Mouse (Mus musculus) G1E (cell line): ENCODE results near the gene Chchd1. TPM values are rescaled to one million over a fixed set of nuclear protein-coding genes. Genes with fewer than 3 reads are reported as not detected.

Experiments used
- ATAC-seq: 2 replicates; pipeline ENCODE4 v1.8.0; 2016; ENCODE audit warnings: mild to moderate bottlenecking; ENCODE audit not compliant: insufficient number of reproducible peaks, poor library complexity, low FRiP score, severe bottlenecking; ENCODE audit errors: extremely low read depth
- DNase-seq: peaks from one replicate; pipeline ENCODE4 v3.0.0; 2012; ENCODE audit warnings: low spot score
- H3K27me3 ChIP-seq: 2 replicates; pipeline ENCODE4 v1.6.1; 2012; ENCODE audit warnings: mild to moderate bottlenecking, low read length, inconsistent platforms; ENCODE audit not compliant: insufficient read depth
- H3K36me3 ChIP-seq: replicated peaks from 2 replicates; pipeline ENCODE3; 2012; ENCODE audit warnings: mild to moderate bottlenecking, inconsistent platforms
- H3K4me1 ChIP-seq: 2 replicates; pipeline ENCODE4 v1.6.1; 2012; ENCODE audit warnings: low read depth, low read length, inconsistent platforms, mixed read lengths; ENCODE audit not compliant: insufficient read depth
- H3K4me3 ChIP-seq: 2 replicates; pipeline ENCODE4 v1.5.1; 2012; ENCODE audit warnings: low read depth, mild to moderate bottlenecking, inconsistent platforms, low read length, moderate library complexity, mixed read lengths
- H3K9me3 ChIP-seq: replicated peaks from 2 replicates; pipeline ENCODE4 v1.6.1; 2012; ENCODE audit warnings: inconsistent platforms
- CTCF ChIP-seq: IDR thresholded peaks from 2 replicates; pipeline ENCODE4 v1.5.1; 2012; ENCODE audit warnings: low read depth, low read length, inconsistent platforms, mixed read lengths
- GATA1 ChIP-seq: IDR thresholded peaks from 2 replicates; pipeline ENCODE4 v1.6.1; 2012; ENCODE audit warnings: borderline replicate concordance, low read length, inconsistent platforms, mixed read lengths
- GATA2 ChIP-seq: IDR thresholded peaks from 2 replicates; pipeline ENCODE4 v1.6.1; 2012; ENCODE audit warnings: low read depth, low read length, inconsistent platforms, borderline replicate concordance
- POLR2AphosphoS5 ChIP-seq: IDR thresholded peaks from 2 replicates; pipeline ENCODE4 v1.6.1; 2012; ENCODE audit warnings: low read depth, low read length, inconsistent platforms; ENCODE audit not compliant: insufficient replicate concordance
- TAL1 ChIP-seq: conservative IDR thresholded peaks from 2 replicates; pipeline ENCODE4 v1.6.1; 2012; ENCODE audit warnings: low read depth, low read length, inconsistent platforms, mixed read lengths
- polyA plus RNA-seq: library from polyadenylated mRNA; stranded (reverse); fragments of >175 nt; gene quantifications from 2 replicates; pipeline ENCODE4 v1.2.3, GENCODE M21; 2012
- total RNA-seq, 2 experiments: library from RNA; stranded (forward) in 1 of 2; stranded (reverse) in 1 of 2; fragments of 200-1000 nt in 1 of 2; fragments of >200 nt in 1 of 2; fragmentation: Nextera tagmentation in 1 of 2; gene quantifications; 2 replicates each; pipeline ENCODE4 v1.2.3; 2014 to 2017

Chchd1 gene
- total and polyA plus RNA-seq, 3 experiments, result 8.7 to 135 (median 53.6) TPM

GRCm38 (mm10) chr14:20738511-20738910, 35.7 kb downstream of the Chchd1 start:
- peaks cover 80% of the 10 kb centered on the region for H3K36me3 ChIP-seq
- ATAC-seq, result no peak
- peaks cover 38% of the 10 kb centered on the region for H3K4me1 ChIP-seq
- H3K4me3 ChIP-seq, result no peak overlapping the region
- TF ChIP-seq TAL1 (no peak), POLR2AphosphoS5 (no peak), GATA1 (no peak), CTCF (no peak), GATA2 (no peak)
- no peak for DNase-seq
- no peaks in the 10 kb centered on the region for H3K9me3 ChIP-seq
- no peaks in the 10 kb centered on the region for H3K27me3 ChIP-seq

- Histone ChIP-seq H3K36me3 (peaks cover 94% of the 10 kb centered on the region), H3K4me3 (no peak overlapping the region), H3K27me3 (no peaks in the 10 kb centered on the region), H3K4me1 (peaks cover 20% of the 10 kb centered on the region), H3K9me3 (no peaks in the 10 kb centered on the region)
- no peak for ATAC-seq
- TF ChIP-seq GATA1 (no peak), TAL1 (no peak), CTCF (no peak), GATA2 (no peak), POLR2AphosphoS5 (no peak)
- no peak for DNase-seq
Measured at GRCm38 (mm10) chr14:20741301-20741700, 38.5 kb downstream of the Chchd1 start.

GRCm38 (mm10) chr14:20743614-20744013, 40.8 kb downstream of the Chchd1 start:
- no peak for ATAC-seq
- Histone ChIP-seq H3K4me3 (no peak overlapping the region), H3K27me3 (no peaks in the 10 kb centered on the region), H3K36me3 (peaks cover 93% of the 10 kb centered on the region), H3K9me3 (no peaks in the 10 kb centered on the region), H3K4me1 (peaks cover 6% of the 10 kb centered on the region)
- TF ChIP-seq POLR2AphosphoS5 (no peak), GATA1 (no peak)
- DNase-seq, result no peak

DNA sequence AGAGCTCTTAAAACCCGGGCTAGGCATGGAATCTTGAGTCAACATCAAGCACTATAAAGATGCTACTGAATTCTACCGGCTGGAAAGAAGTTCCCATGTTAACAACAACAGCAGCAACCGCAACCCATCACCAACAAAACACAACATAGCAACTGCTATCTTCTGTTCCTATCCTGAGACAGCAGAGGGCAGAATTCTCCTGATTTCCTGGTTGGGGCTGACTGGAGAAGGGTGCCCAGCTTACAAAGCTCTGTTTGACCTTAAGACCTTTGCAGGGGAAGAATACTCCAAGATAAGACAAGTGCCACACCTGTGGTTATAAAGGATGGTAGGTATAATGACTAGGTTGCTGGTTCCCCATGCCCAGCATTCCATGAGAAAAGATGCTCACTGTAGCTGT, 44.1 kb downstream of the Chchd1 start:
- no peaks in the 10 kb centered on the region for H3K9me3 ChIP-seq
- TF ChIP-seq TAL1, result no peak
- no peak for TF ChIP-seq POLR2AphosphoS5
- TF ChIP-seq GATA2, result no peak
- TF ChIP-seq CTCF, result no peak
- no peak for TF ChIP-seq GATA1
- DNase-seq, result no peak
- peaks cover 76% of the 10 kb centered on the region for H3K36me3 ChIP-seq
- no peak overlapping the region for H3K4me3 ChIP-seq
- no peak for ATAC-seq
- no peaks in the 10 kb centered on the region for H3K27me3 ChIP-seq
- no peaks in the 10 kb centered on the region for H3K4me1 ChIP-seq

DNA sequence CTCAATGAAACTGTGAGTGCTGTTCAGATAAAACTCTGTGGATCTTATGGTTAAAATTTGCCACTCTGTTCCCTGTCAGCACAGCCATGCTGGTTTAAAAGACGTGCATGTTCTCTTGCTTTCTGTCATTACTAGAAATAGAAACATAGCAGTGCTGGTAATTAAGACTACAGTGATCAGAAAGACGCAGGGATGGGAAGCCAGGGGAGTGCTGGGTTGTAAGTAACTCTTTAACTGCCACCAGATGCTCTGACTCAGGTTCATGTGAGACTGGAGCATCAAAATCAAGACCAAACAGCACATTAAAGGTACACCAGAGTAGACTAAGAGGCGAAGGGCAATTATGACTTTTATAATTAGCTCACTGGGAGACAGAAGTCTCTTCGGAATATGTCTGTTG, 45.6 kb downstream of the Chchd1 start:
- Histone ChIP-seq H3K27me3 (no peaks in the 10 kb centered on the region), H3K9me3 (no peaks in the 10 kb centered on the region), H3K4me1 (no peaks in the 10 kb centered on the region), H3K4me3 (no peak overlapping the region), H3K36me3 (peaks cover 72% of the 10 kb centered on the region)
- TF ChIP-seq GATA2, result no peak
- TF ChIP-seq POLR2AphosphoS5, result no peak
- no peak for TF ChIP-seq CTCF
- no peak for TF ChIP-seq TAL1
- TF ChIP-seq GATA1, result no peak
- DNase-seq (no peak), ATAC-seq (no peak)

GRCm38 (mm10) chr14:20749494-20750051, 46.8 kb downstream of the Chchd1 start:
- Histone ChIP-seq H3K4me3 (no peak overlapping the region), H3K36me3 (peaks cover 67% of the 10 kb centered on the region), H3K4me1 (0 out of 2 replicates have a peak, but pooled peaks cover 1% of the 10 kb centered on the region), H3K9me3 (no peaks in the 10 kb centered on the region), H3K27me3 (no peaks in the 10 kb centered on the region)
- ATAC-seq (no peak), DNase-seq (no peak)
- TF ChIP-seq CTCF (no peak), GATA2 (no peak), POLR2AphosphoS5 (no peak), GATA1 (no peak), TAL1 (no peak)
